ENCODE assay signal across 26 mouse cellular contexts in genomic region chr13:119117906-119118305, GRCm38 (mm10).
DNase-seq lines count a peak whose midpoint lies in the region; ATAC-seq and TF ChIP-seq lines count a peak whose summit lies in the region.
"Had no signal": no experiment of that assay in that cellular context is flagged by ENCODE, and none has a peak within 500 bp of the region (broad histone marks: within the 10 kb centered on the region; RNA-seq: fewer than 3 reads in every experiment).

No protein-coding gene starts in this region.

- H3K4me2 ChIP-seq in embryonic facial prominence, embryonic 14.5 days (ENCODE audit: low read depth, low read length), result no peak overlapping the region
- H3K4me2 ChIP-seq in midbrain, embryonic 11.5 days, result no peak overlapping the region
- H3K4me2 ChIP-seq in midbrain, embryonic 14.5 days (ENCODE audit: low read length), result no peak overlapping the region
- H3K4me2 ChIP-seq: embryonic facial prominence, embryonic 12.5 days; embryonic facial prominence, embryonic 15.5 days; forebrain, embryonic 13.5 days; forebrain, embryonic 15.5 days had no signal

- peak; percentile 17 for DNase-seq in embryonic facial prominence, embryonic 14.5 days (ENCODE audit: low spot score)
- DNase-seq in embryonic facial prominence, embryonic 10.5 days (ENCODE audit: low spot score), result no peak
- DNase-seq in midbrain, embryonic 11.5 days (ENCODE audit: low spot score, missing footprints), result peak; percentile 2
- DNase-seq in midbrain, embryonic 14.5 days, result no peak
- peak; percentile 68 for DNase-seq in NIH3T3 (ENCODE audit: low read depth)
- no peak for DNase-seq in spleen, adult 18-20 months
- DNase-seq in cerebellum, postnatal 14 days, result no peak
- DNase-seq: adrenal gland, adult 8-10 months; adrenal gland, postnatal 14 days; adrenal gland, postnatal 36 days; cerebellum, adult 11-12 months; cerebellum, adult 2 months; cerebellum, adult 9-10 months; cerebellum, postnatal 10 days; cerebellum, postnatal 36 days; embryo, embryonic 11 days; forebrain, postnatal 0 days had no signal

- H3K9ac ChIP-seq in embryonic facial prominence, embryonic 14.5 days (ENCODE audit: low read depth, low read length), result no peak overlapping the region
- no peak overlapping the region for H3K9ac ChIP-seq in midbrain, embryonic 11.5 days (ENCODE audit: low read length)
- no peak overlapping the region for H3K9ac ChIP-seq in midbrain, embryonic 14.5 days (replicated peaks; ENCODE audit: low read length)
- H3K9ac ChIP-seq: embryonic facial prominence, embryonic 12.5 days; embryonic facial prominence, embryonic 15.5 days; forebrain, embryonic 13.5 days; forebrain, embryonic 15.5 days; forebrain, postnatal 0 days had no signal

- no peak for ATAC-seq in embryonic facial prominence, embryonic 14.5 days (ENCODE audit: low read depth)
- ATAC-seq in midbrain, embryonic 11.5 days (ENCODE audit: low FRiP score), result no peak
- no peak for ATAC-seq in midbrain, embryonic 14.5 days (ENCODE audit: low FRiP score, low TSS enrichment)
- ATAC-seq: activated CD4-positive, CD25-positive, alpha-beta regulatory T cell, adult 4 months; CD4-positive, CD25-positive, alpha-beta regulatory T cell, adult 4 months; forebrain, embryonic 13.5 days; forebrain, embryonic 15.5 days; forebrain, postnatal 0 days had no signal

- no peak overlapping the region for H3K4me3 ChIP-seq in embryonic facial prominence, embryonic 14.5 days (ENCODE audit: low read depth, low read length)
- no peak overlapping the region for H3K4me3 ChIP-seq in embryonic facial prominence, embryonic 10.5 days
- H3K4me3 ChIP-seq in midbrain, embryonic 11.5 days (ENCODE audit: low read depth, low read length), result no peak overlapping the region
- H3K4me3 ChIP-seq in midbrain, embryonic 14.5 days (replicated peaks; ENCODE audit: low read depth, low read length), result no peak overlapping the region
- H3K4me3 ChIP-seq in embryonic fibroblast, embryonic 13.5 days (ENCODE audit: insufficient read depth, low read length), result no peak overlapping the region
- H3K4me3 ChIP-seq: embryonic facial prominence, embryonic 12.5 days; embryonic facial prominence, embryonic 15.5 days; forebrain, embryonic 13.5 days; forebrain, embryonic 15.5 days had no signal

- TF ChIP-seq CTCF in embryonic fibroblast, embryonic 13.5 days (IDR thresholded peaks at IDR 0.05; ENCODE audit: borderline replicate concordance, insufficient read depth, low read length), result no peak

- H3K27ac ChIP-seq in embryonic facial prominence, embryonic 14.5 days (replicated peaks; ENCODE audit: low read depth, low read length), result no peak overlapping the region
- H3K27ac ChIP-seq in embryonic facial prominence, embryonic 10.5 days (replicated peaks), result no peak overlapping the region
- no peak overlapping the region for H3K27ac ChIP-seq in midbrain, embryonic 11.5 days (ENCODE audit: low read depth, low read length)
- H3K27ac ChIP-seq in midbrain, embryonic 14.5 days (replicated peaks; ENCODE audit: low read depth, low read length), result no peak overlapping the region
- H3K27ac ChIP-seq in embryonic fibroblast, embryonic 13.5 days (ENCODE audit: insufficient read depth, low read length), result peak overlapping the region; percentile 100
- H3K27ac ChIP-seq: embryonic facial prominence, embryonic 12.5 days; embryonic facial prominence, embryonic 15.5 days; forebrain, embryonic 13.5 days; forebrain, embryonic 15.5 days had no signal

- no peaks in the 10 kb centered on the region for H3K36me3 ChIP-seq in embryonic facial prominence, embryonic 14.5 days (ENCODE audit: control insufficient read depth, insufficient read depth, low read length)
- no peaks in the 10 kb centered on the region for H3K36me3 ChIP-seq in embryonic facial prominence, embryonic 10.5 days (replicated peaks)
- no peaks in the 10 kb centered on the region for H3K36me3 ChIP-seq in midbrain, embryonic 11.5 days (ENCODE audit: control insufficient read depth, insufficient read depth, low read length)
- no peaks in the 10 kb centered on the region for H3K36me3 ChIP-seq in midbrain, embryonic 14.5 days (ENCODE audit: control insufficient read depth, insufficient read depth, low read length)
- H3K36me3 ChIP-seq: embryonic facial prominence, embryonic 12.5 days; embryonic facial prominence, embryonic 15.5 days; forebrain, embryonic 15.5 days; G1E had no signal

- 43% methylated on average over 3 of the region's 3 CpGs for WGBS in embryonic facial prominence, embryonic 14.5 days
- WGBS in embryonic facial prominence, embryonic 10.5 days, result 87% methylated on average over 3 of the region's 3 CpGs
- 87% methylated on average over 3 of the region's 3 CpGs for WGBS in midbrain, embryonic 11.5 days
- WGBS in midbrain, embryonic 14.5 days, result 86% methylated on average over 3 of the region's 3 CpGs

- no peak for TF ChIP-seq POLR2A in embryonic fibroblast, embryonic 13.5 days (IDR thresholded peaks at IDR 0.05; ENCODE audit: low read depth, low read length)

- no peaks in the 10 kb centered on the region for H3K4me1 ChIP-seq in embryonic facial prominence, embryonic 14.5 days (ENCODE audit: control insufficient read depth, insufficient read depth, low read length)
- H3K4me1 ChIP-seq in embryonic facial prominence, embryonic 10.5 days, result no peaks in the 10 kb centered on the region
- H3K4me1 ChIP-seq in midbrain, embryonic 11.5 days (ENCODE audit: control insufficient read depth, insufficient read depth, low read length), result no peaks in the 10 kb centered on the region
- H3K4me1 ChIP-seq in midbrain, embryonic 14.5 days (ENCODE audit: control insufficient read depth, insufficient read depth, low read length), result no peaks in the 10 kb centered on the region
- H3K4me1 ChIP-seq in embryonic fibroblast, embryonic 13.5 days (ENCODE audit: control insufficient read depth, insufficient read depth, low read length), result 0 out of 2 replicates have a peak, but pooled peaks cover 6% of the 10 kb centered on the region
- H3K4me1 ChIP-seq: embryonic facial prominence, embryonic 12.5 days; embryonic facial prominence, embryonic 15.5 days; forebrain, embryonic 13.5 days; forebrain, embryonic 15.5 days had no signal

- H3K9me3 ChIP-seq in embryonic facial prominence, embryonic 14.5 days (ENCODE audit: control insufficient read depth, low read length), result no peaks in the 10 kb centered on the region
- 0 out of 2 replicates have a peak, but pooled peaks cover 2% of the 10 kb centered on the region for H3K9me3 ChIP-seq in embryonic facial prominence, embryonic 10.5 days
- no peaks in the 10 kb centered on the region for H3K9me3 ChIP-seq in midbrain, embryonic 11.5 days (ENCODE audit: control insufficient read depth, low read length)
- no peaks in the 10 kb centered on the region for H3K9me3 ChIP-seq in midbrain, embryonic 14.5 days (ENCODE audit: control insufficient read depth, low read length)
- H3K9me3 ChIP-seq: embryonic facial prominence, embryonic 12.5 days; embryonic facial prominence, embryonic 15.5 days; forebrain, embryonic 13.5 days; forebrain, embryonic 15.5 days; G1E had no signal

- no peaks in the 10 kb centered on the region for H3K27me3 ChIP-seq in embryonic facial prominence, embryonic 14.5 days (replicated peaks; ENCODE audit: control insufficient read depth, insufficient read depth, low read length)
- no peaks in the 10 kb centered on the region for H3K27me3 ChIP-seq in embryonic facial prominence, embryonic 10.5 days (replicated peaks; ENCODE audit: low read depth, poor library complexity, severe bottlenecking)
- H3K27me3 ChIP-seq in midbrain, embryonic 11.5 days (ENCODE audit: control insufficient read depth, insufficient read depth, low read length), result no peaks in the 10 kb centered on the region
- H3K27me3 ChIP-seq in midbrain, embryonic 14.5 days (ENCODE audit: control insufficient read depth, insufficient read depth, low read length), result no peaks in the 10 kb centered on the region
- H3K27me3 ChIP-seq: CH12.LX; embryonic facial prominence, embryonic 12.5 days; embryonic facial prominence, embryonic 15.5 days; forebrain, embryonic 13.5 days; forebrain, embryonic 15.5 days had no signal

Comparison
In these comparisons a context has a peak if more than half of its experiments do, and no peak if none do; other contexts are left out.
1. DNase-seq: peak in embryonic facial prominence, embryonic 14.5 days (single experiment), midbrain, embryonic 11.5 days (single experiment) and NIH3T3 (single experiment); none in embryonic facial prominence, embryonic 10.5 days (single experiment), midbrain, embryonic 14.5 days (single experiment), spleen, adult 18-20 months (0 of 2) and cerebellum, postnatal 14 days (0 of 2).